Mouse (Mus musculus): Measurements from ENCODE around the gene Tmem144. TPM values are rescaled to one million over a fixed set of nuclear protein-coding genes. Genes with fewer than 3 reads are reported as not detected.
"Not testable (repeated sequence)": the region's sequence is repeated elsewhere in the genome, so short reads cannot be mapped to it uniquely, and the experiment has no call there.

The Tmem144 gene
- polyA plus RNA-seq, 1 experiment from 2014 or later = 1.3 TPM

DNA sequence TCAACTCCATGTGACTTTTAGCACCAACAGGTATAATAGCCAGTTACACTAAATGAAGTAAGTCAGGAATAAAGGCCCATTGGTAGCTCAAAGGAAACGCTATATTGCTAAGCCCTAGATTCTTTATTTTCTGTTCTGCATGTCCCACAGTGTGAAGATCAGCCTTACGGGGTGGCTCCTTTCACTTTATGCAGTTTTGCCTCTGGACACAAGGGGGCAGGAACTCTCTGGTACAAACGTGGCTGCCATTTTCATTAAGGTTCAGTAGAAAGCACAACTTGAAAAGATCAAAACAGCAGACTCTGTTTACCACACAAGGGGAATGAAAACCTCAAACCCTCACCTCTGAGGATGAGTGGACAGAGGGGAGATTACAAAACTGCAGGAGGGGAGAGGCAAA is 40.9 kb downstream of the Tmem144 start:
- 46% methylated on average over 3 of the region's 3 CpGs for whole genome bisulfite sequencing
- no peaks in the 10 kb centered on the region; the same call in 1 of the 2 replicates for H3K27me3 ChIP-seq (ENCODE audit: control insufficient read depth, insufficient read depth, low read depth, low read length)
- H3K9ac ChIP-seq (ENCODE audit: low read depth, low read length) = no peak overlapping the region
- peaks cover 3% of the 10 kb centered on the region for H3K4me1 ChIP-seq (ENCODE audit: control insufficient read depth, insufficient read depth, low read length)
- no peak for ATAC-seq
- H3K9me3 ChIP-seq (replicated peaks; ENCODE audit: control insufficient read depth, low read length, poor library complexity, severe bottlenecking) = no peaks in the 10 kb centered on the region
- no peak overlapping the region for H3K4me3 ChIP-seq (ENCODE audit: low read depth, low read length)
- no peaks in the 10 kb centered on the region for H3K36me3 ChIP-seq (ENCODE audit: control insufficient read depth, insufficient read depth, low read length)
- H3K27ac ChIP-seq (ENCODE audit: low read length) = no peak overlapping the region
- no peak overlapping the region for H3K4me2 ChIP-seq (ENCODE audit: low read length)

DNA sequence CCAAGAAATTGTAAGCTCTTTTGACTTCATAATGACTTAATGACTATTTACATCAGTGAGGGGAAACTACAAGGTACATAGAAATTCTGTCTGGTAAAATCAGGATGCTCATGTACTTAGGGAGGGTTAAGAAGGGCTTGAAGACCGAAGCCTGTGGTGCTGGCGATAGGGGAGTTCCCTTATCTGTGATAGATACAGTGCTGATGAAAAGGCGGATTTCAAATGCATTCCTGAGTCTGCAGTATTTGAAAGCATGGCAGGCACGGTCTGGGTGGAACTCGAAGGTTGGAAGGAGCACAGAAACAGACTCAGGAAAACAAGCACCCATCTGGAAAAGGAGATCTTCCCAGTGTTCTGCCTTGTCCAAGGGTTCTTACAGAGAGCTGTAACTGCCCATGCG is 42.0 kb downstream of the Tmem144 start:
- no peak overlapping the region for H3K27ac ChIP-seq (ENCODE audit: low read length)
- no peak overlapping the region for H3K4me2 ChIP-seq (ENCODE audit: low read length)
- no peak overlapping the region for H3K4me3 ChIP-seq (ENCODE audit: low read depth, low read length)
- no peaks in the 10 kb centered on the region for H3K9me3 ChIP-seq (replicated peaks; ENCODE audit: control insufficient read depth, low read length, poor library complexity, severe bottlenecking)
- WGBS = 72% methylated on average over 6 of the region's 6 CpGs
- ATAC-seq = no peak
- no peaks in the 10 kb centered on the region; the same call in 1 of the 2 replicates for H3K27me3 ChIP-seq (ENCODE audit: control insufficient read depth, insufficient read depth, low read depth, low read length)
- no peak overlapping the region for H3K9ac ChIP-seq (ENCODE audit: low read depth, low read length)
- no peaks in the 10 kb centered on the region for H3K36me3 ChIP-seq (ENCODE audit: control insufficient read depth, insufficient read depth, low read length)
- peaks cover 3% of the 10 kb centered on the region for H3K4me1 ChIP-seq (ENCODE audit: control insufficient read depth, insufficient read depth, low read length)

DNA sequence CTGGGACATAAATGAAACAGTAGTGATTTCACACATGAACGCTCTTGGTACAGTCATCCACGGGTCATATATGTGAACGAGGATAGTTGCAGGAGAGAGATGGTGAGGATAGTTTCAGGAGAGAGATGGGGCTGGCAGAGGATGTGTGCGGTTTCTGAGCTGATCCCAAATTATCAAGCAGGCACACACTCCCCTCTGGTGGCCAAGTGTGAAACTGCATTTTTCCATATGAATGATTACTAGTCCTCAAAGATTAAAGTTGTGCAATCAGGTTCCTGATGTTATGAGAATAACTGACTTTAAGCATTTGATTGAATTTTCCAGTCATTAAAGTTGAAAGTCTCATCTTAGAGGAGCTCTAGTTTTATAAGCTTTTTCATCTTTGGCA is 43.4 kb downstream of the Tmem144 start:
- WGBS = 12% methylated on average over 4 of the region's 4 CpGs
- Histone ChIP-seq H3K27ac (ENCODE audit: low read length) (no peak overlapping the region), H3K27me3 (ENCODE audit: control insufficient read depth, insufficient read depth, low read depth, low read length) (no peaks in the 10 kb centered on the region; the same call in 1 of the 2 replicates), H3K4me3 (ENCODE audit: low read depth, low read length) (no peak overlapping the region), H3K4me1 (ENCODE audit: control insufficient read depth, insufficient read depth, low read length) (peaks cover 3% of the 10 kb centered on the region), H3K36me3 (ENCODE audit: control insufficient read depth, insufficient read depth, low read length) (no peaks in the 10 kb centered on the region), H3K9ac (ENCODE audit: low read depth, low read length) (no peak overlapping the region), H3K4me2 (ENCODE audit: low read length) (no peak overlapping the region), H3K9me3 (replicated peaks; ENCODE audit: control insufficient read depth, low read length, poor library complexity, severe bottlenecking) (no peaks in the 10 kb centered on the region)
- peak; percentile 87 for ATAC-seq

DNA sequence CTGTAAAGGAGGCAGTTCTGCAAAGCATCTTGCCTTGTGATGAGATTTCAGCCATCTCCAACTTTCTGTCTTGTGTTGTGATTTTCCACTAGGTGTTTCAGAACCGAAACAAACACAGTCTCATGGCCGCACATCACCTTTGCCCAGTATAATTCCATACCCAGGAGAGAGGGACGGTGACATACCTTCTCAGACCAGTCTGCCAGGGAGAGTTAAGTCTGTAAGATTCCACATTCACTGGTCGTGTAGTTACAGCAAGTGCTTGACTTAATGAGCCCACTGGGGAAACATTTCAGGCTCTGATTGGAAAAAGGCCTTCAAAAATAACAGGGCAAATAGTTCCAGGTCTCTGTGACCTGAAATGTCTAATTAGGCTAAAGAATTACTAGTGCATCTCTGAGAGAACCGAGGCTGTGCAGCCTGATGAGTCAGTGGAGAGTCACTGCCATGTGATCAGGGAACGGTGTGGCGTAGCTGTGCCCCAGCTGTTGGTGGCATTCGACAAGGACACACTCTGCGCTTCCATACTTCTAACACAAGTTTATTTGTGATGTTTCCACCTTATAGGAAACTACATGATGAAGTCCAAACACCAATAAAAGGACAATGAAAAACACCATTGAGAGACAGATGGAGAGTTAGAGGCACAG is 43.9 kb downstream of the Tmem144 start:
- peak; percentile 66; the same call in 1 of the 2 replicates for ATAC-seq
- WGBS = 83% methylated on average over 9 of the region's 9 CpGs

DNA sequence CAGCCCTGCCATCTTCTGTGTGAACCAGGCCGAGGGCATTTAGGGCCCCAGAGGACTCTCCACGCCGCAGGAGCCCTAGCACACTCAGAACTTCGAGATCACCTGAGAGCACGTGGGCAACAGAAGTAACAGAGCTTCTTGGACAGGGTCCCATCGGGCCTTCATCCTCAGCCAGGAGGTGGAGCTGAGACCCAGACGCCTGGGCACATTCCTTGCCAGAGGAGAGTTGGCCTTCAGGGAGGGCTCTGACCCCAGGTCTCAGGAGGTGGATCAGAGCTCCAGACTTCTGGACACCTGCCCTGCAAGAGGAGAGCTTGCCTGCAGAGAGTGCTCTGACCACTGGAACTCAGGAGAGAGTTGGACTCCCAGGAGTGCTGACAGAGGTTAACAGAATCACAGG is 51.8 kb downstream of the Tmem144 start:
- H3K36me3 ChIP-seq (ENCODE audit: control insufficient read depth, insufficient read depth, low read length); H3K4me3 ChIP-seq (ENCODE audit: low read depth, low read length); H3K27me3 ChIP-seq (ENCODE audit: control insufficient read depth, insufficient read depth, low read depth, low read length); H3K9ac ChIP-seq (ENCODE audit: low read depth, low read length); H3K9me3 ChIP-seq (replicated peaks; ENCODE audit: control insufficient read depth, low read length, poor library complexity, severe bottlenecking); ATAC-seq; H3K27ac ChIP-seq (ENCODE audit: low read length); H3K4me1 ChIP-seq (ENCODE audit: control insufficient read depth, insufficient read depth, low read length); H3K4me2 ChIP-seq (ENCODE audit: low read length): not testable (repeated sequence)
- WGBS = 93% methylated on average over 7 of the region's 7 CpGs

More for the DNA sequence above, 43.9 kb downstream of the Tmem144 start:
- no peaks in the 10 kb centered on the region; the same call in 1 of the 2 replicates for H3K27me3 ChIP-seq (ENCODE audit: control insufficient read depth, insufficient read depth, low read depth, low read length)
- H3K4me3 ChIP-seq (ENCODE audit: low read depth, low read length) = no peak overlapping the region
- H3K36me3 ChIP-seq (ENCODE audit: control insufficient read depth, insufficient read depth, low read length) = no peaks in the 10 kb centered on the region
- H3K27ac ChIP-seq (ENCODE audit: low read length) = no peak overlapping the region
- no peaks in the 10 kb centered on the region for H3K9me3 ChIP-seq (replicated peaks; ENCODE audit: control insufficient read depth, low read length, poor library complexity, severe bottlenecking)
- no peak overlapping the region for H3K4me2 ChIP-seq (ENCODE audit: low read length)
- peaks cover 3% of the 10 kb centered on the region for H3K4me1 ChIP-seq (ENCODE audit: control insufficient read depth, insufficient read depth, low read length)
- H3K9ac ChIP-seq (ENCODE audit: low read depth, low read length) = no peak overlapping the region

DNA sequence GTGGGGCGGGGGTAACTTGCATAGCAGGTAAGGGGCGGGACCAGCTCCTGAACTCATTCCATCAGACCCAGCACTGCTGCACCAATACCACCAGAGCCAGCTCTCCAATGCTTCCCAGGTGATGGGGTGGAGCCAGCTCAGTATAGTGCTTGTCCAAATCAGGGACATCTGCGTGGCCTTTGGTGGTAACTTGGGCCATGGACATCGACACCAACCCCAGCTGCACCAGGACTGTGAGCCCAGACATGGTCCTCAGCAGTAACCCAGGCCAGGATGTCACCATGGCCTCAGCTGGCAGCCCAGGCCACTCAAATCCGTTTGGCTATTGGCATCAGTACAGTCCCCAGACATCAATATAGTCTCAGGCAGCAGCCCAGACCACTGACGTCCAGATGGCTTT is 60.3 kb downstream of the Tmem144 start:
- H3K36me3 ChIP-seq (ENCODE audit: control insufficient read depth, insufficient read depth, low read length) = no peaks in the 10 kb centered on the region
- H3K9ac ChIP-seq (ENCODE audit: low read depth, low read length) = no peak overlapping the region
- H3K9me3 ChIP-seq (replicated peaks; ENCODE audit: control insufficient read depth, low read length, poor library complexity, severe bottlenecking) = no peaks in the 10 kb centered on the region
- no peak for ATAC-seq
- WGBS = 80% methylated on average over 6 of the region's 6 CpGs
- no peaks in the 10 kb centered on the region for H3K27me3 ChIP-seq (ENCODE audit: control insufficient read depth, insufficient read depth, low read depth, low read length)
- H3K4me2 ChIP-seq (ENCODE audit: low read length) = no peak overlapping the region
- no peak overlapping the region for H3K27ac ChIP-seq (ENCODE audit: low read length)
- H3K4me3 ChIP-seq (ENCODE audit: low read depth, low read length) = no peak overlapping the region
- no peaks in the 10 kb centered on the region for H3K4me1 ChIP-seq (ENCODE audit: control insufficient read depth, insufficient read depth, low read length)

DNA sequence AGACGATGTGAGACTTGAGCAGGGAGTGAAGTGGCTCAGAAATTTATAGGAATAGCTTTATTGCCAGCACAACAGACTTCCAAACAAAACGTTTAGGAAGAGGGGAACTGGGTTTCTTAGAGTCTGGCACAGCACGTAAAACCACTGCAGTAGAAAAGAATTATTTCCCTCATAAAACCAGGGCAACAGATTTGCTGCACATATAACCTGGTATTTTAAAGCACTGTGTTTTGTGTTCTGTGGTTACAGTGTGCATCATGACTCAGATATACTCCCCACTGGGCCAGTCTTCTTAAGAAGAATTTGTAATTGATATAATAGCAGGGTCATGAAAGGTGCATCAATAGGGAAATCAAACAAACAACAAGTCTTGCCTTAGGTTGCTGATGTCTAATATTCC is 62.2 kb downstream of the Tmem144 start:
- Histone ChIP-seq H3K4me2 (ENCODE audit: low read length) (no peak overlapping the region), H3K9me3 (replicated peaks; ENCODE audit: control insufficient read depth, low read length, poor library complexity, severe bottlenecking) (no peaks in the 10 kb centered on the region), H3K9ac (ENCODE audit: low read depth, low read length) (no peak overlapping the region), H3K4me3 (ENCODE audit: low read depth, low read length) (no peak overlapping the region), H3K27ac (ENCODE audit: low read length) (no peak overlapping the region), H3K27me3 (ENCODE audit: control insufficient read depth, insufficient read depth, low read depth, low read length) (no peaks in the 10 kb centered on the region), H3K4me1 (ENCODE audit: control insufficient read depth, insufficient read depth, low read length) (no peaks in the 10 kb centered on the region), H3K36me3 (ENCODE audit: control insufficient read depth, insufficient read depth, low read length) (no peaks in the 10 kb centered on the region)
- ATAC-seq = no peak
- WGBS = 74% methylated on average over 3 of the region's 3 CpGs

DNA sequence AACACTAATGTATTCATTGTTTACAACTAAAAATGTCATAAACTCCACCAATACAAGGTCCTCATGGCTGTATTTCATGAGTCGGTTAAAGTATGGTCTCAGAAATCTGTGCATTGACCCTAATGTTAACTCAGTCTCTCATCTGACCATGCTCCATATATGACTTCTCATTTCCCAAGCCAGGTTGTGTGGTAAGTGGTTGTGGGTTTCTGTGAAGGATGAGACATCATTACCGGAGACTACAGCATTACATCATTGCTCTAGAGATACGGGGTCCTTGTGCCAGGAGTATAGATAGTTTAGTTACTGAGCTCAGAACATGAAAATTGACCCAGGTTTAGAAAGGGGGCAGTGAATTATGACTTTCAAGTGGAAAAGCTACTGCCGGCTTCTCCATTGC is 63.0 kb downstream of the Tmem144 start:
- H3K36me3 ChIP-seq (ENCODE audit: control insufficient read depth, insufficient read depth, low read length) = no peaks in the 10 kb centered on the region
- WGBS = 81% methylated on average over 4 of the region's 4 CpGs
- H3K9me3 ChIP-seq (replicated peaks; ENCODE audit: control insufficient read depth, low read length, poor library complexity, severe bottlenecking) = no peaks in the 10 kb centered on the region
- H3K27ac ChIP-seq (ENCODE audit: low read length) = no peak overlapping the region
- H3K4me1 ChIP-seq (ENCODE audit: control insufficient read depth, insufficient read depth, low read length) = no peaks in the 10 kb centered on the region
- ATAC-seq = no peak
- H3K4me2 ChIP-seq (ENCODE audit: low read length) = no peak overlapping the region
- H3K27me3 ChIP-seq (ENCODE audit: control insufficient read depth, insufficient read depth, low read depth, low read length) = no peaks in the 10 kb centered on the region
- H3K4me3 ChIP-seq (ENCODE audit: low read depth, low read length) = no peak overlapping the region
- no peak overlapping the region for H3K9ac ChIP-seq (ENCODE audit: low read depth, low read length)

DNA sequence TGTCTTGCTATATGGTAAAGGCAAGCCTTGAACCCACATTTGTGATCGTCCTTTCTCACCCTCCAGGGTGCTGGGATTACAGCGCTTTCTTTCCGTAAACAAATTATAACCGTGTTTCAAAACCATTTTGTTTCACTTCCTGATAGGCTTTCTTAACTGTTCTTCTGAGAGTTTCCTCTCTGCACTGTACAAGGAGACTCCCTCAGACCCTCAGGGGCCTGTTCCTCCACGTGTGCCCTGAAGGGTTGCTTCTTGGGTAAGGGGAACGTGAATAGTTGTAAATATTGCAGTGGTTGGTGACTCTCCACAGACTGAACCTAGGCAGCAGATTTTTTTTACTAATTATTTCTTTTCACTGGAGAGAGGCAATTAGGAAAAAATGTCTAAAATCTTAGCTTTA is 63.6 kb downstream of the Tmem144 start:
- Histone ChIP-seq H3K4me2 (ENCODE audit: low read length) (no peak overlapping the region), H3K9ac (ENCODE audit: low read depth, low read length) (no peak overlapping the region), H3K27ac (ENCODE audit: low read length) (no peak overlapping the region), H3K9me3 (replicated peaks; ENCODE audit: control insufficient read depth, low read length, poor library complexity, severe bottlenecking) (no peaks in the 10 kb centered on the region), H3K4me1 (ENCODE audit: control insufficient read depth, insufficient read depth, low read length) (no peaks in the 10 kb centered on the region), H3K4me3 (ENCODE audit: low read depth, low read length) (no peak overlapping the region), H3K27me3 (ENCODE audit: control insufficient read depth, insufficient read depth, low read depth, low read length) (no peaks in the 10 kb centered on the region), H3K36me3 (ENCODE audit: control insufficient read depth, insufficient read depth, low read length) (no peaks in the 10 kb centered on the region)
- no peak for ATAC-seq
- WGBS = 77% methylated on average over 6 of the region's 6 CpGs

Data from midbrain, embryonic 16.5 days (tissue).